Mouse (Mus musculus) c-Kit-negative CD71-positive TER-119-positive erythroid progenitor cells, embryonic 14.5 days (primary cell): ENCODE data around the gene Acox3.

Experiments
- DNase-seq: peaks from one replicate; pipeline ENCODE4 v3.0.0-alpha.2; 2013; ENCODE audit warnings: low read depth, low spot score

The Acox3 gene

DNA sequence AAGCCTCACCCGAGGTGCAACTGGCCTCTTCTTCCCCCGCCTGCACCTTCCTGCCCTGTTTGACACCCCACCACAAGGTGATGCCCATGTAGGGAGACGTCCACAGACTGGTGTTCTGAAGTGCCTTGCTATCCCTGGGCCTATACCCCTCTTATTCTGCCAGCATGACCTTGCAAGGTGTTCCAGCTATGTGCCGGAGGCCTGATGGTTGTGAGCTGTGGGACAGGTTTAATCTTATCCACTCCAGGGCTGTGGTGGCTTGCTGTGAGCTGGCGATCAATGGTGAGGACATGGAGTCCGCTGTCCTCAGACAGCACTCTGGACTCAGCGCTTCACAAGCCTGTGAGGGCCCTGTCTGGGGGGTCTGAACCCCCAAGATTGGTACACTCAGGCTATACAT, 27.5 kb downstream of the Acox3 start:
- no peak for DNase-seq

DNA sequence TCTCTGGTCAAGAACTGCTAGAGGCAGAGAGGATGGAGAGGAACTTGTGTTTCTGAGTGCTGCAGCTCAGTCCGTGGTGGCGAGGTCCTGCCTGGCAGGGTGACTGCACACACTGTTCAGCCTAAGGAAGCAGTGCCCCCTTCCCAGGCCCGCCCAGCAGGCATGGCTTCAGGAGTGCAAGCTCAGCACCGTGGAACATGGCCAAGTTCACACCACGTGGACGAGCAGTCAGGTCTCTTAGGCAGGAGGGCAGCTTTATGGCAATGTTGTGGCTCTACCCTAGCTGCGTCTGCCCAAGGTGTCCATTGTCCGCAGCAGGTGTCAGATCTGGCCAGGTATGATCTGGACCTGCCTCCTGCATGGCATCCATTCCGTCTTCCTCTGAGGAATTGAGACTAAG, 28.3 kb downstream of the Acox3 start:
- no peak for DNase-seq

DNA sequence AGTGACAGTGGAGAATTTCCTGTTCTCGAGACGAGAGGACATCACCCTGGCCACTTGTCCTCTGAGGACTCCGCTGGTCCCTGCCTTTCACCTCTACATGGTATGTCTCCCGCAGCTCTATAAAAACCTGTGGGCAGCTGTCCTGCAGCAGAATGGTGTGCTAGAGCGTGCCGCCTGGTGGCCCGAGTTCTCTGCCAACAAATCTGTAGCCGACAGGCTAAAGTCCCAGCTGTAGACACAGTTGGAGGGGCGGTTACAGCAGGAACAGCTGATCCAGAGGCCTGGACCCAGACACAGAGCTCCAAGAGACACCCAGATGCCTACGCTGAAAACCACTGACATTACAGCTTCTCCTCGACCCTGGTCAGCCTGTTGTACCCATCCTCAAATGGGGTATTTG, 29.1 kb downstream of the Acox3 start:
- no peak for DNase-seq

GRCm38 (mm10) chr5:35612722-35613121, 29.9 kb downstream of the Acox3 start:
- DNase-seq: no peak

GRCm38 (mm10) chr5:35616943-35617342, 34.1 kb downstream of the Acox3 start:
- no peak for DNase-seq

GRCm38 (mm10) chr5:35621114-35621513, 38.3 kb downstream of the Acox3 start:
- no peak for DNase-seq

- DNase-seq: no peak
Observed at GRCm38 (mm10) chr5:35623831-35624230, 41.0 kb downstream of the Acox3 start.

GRCm38 (mm10) chr5:35624751-35625239, 42.0 kb downstream of the Acox3 start:
- no peak for DNase-seq

GRCm38 (mm10) chr5:35626408-35626807, 43.6 kb downstream of the Acox3 start:
- no peak for DNase-seq

DNA sequence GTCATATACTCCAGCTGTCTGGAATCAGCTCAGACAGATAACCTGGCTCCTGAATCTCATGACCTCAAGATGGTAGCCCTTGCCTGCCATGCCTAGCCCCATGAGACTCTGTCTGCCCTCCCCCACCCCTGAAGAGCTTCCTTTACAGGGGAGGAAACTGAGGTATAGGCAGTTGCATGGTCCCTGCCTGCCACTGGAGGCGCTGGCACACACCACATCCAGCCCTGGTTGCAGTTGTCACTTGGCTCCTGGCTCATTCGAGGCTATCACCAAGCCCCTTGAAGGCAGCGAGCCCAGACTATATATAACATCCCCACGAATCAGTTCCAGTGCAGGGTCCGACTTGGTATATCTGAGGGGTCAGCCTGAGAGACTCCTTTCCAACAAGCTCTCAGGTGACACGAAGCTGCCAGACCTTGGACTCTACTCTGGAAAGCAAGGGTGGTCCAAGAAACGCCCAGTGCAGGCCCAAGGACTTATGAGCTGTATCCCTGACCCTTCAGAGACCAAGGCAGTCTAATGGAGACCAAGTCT, 44.5 kb downstream of the Acox3 start:
- DNase-seq: no peak

DNA sequence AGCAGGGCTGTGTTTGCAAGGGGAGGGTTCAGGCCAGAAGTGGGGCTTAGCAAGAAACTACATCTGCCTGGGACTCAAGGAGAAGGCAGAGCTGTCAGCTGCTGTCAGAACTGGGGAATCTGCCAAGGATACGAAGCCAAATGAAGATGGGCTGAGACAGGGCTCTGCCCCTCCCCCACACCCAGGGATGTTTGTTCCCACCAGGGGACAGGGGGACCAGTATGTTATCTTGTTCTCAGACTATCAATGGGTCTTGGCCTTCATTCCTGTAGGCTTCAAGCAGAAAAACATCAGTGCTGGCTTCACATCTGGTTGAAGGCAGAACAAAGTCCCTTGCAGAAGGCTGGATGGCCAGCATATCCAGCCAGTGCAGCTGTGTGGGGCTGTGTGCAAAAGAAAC, 45.8 kb downstream of the Acox3 start:
- DNase-seq: no peak

- no peak for DNase-seq
Observed at GRCm38 (mm10) chr5:35629333-35629732, 46.5 kb downstream of the Acox3 start.

DNA sequence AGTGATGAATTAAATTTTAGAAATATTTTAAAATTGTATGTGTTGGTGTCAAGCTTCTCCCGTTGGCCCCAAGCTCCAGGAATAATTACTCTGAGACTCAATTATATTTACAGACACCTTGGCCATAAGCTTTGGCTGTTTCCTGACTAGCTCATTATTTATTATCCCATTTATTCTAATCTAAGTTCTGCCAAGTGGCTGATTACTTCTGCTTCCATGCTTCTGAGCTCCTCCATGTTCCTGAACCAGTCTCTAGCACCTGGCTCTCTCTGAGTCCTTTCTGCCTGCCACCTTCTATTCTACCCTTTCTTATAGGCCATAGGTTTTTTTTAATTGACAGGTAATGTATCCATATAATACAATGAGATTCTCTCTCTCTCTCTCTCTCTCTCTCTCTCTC, 47.9 kb downstream of the Acox3 start:
- no peak for DNase-seq

- DNase-seq: no peak
Observed at GRCm38 (mm10) chr5:35631224-35631623, 48.4 kb downstream of the Acox3 start.

GRCm38 (mm10) chr5:35631755-35632154, 48.9 kb downstream of the Acox3 start:
- no peak for DNase-seq

DNA sequence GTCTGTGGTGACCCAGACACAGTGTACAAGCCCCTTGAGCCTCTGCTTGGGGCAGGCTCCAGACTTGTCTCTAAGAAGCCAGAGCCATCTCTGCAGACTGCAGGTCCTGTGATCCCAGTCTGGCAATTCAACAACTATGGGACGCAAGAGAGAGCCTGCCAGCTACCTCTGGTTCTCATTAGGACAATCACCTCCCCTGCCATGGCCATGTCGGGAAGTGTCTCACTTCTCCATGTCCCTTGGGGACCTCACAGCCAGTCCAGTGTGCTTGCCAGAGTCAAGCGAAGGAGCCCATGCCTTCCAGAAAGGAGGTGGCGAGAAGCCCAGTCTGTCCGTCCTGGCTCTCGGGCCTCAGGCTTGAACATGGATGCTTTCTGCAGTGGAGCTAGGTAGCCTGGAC, 50.0 kb downstream of the Acox3 start:
- DNase-seq: no peak

DNA sequence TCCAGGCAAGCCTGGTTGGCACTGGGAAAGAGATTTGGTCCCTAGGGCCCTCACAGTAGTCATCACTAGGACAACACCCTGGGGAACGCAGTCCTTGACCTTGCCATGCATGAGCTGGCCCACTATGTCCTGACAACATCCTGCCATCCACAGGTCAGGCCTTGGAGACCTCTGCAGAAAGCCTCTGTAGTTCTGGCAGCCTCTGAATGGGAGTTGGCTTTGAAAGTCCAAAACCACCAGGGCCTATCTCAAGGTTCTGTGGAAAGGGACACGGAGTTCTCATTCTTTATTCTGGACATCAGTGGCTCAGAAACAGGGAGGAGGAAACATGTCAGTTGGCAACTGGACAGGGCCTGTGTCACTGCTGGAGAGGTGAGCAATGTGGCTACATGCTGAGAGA, 53.2 kb downstream of the Acox3 start:
- DNase-seq: no peak

- no peak for DNase-seq
Observed at GRCm38 (mm10) chr5:35641961-35642584, 59.2 kb downstream of the Acox3 start.

DNA sequence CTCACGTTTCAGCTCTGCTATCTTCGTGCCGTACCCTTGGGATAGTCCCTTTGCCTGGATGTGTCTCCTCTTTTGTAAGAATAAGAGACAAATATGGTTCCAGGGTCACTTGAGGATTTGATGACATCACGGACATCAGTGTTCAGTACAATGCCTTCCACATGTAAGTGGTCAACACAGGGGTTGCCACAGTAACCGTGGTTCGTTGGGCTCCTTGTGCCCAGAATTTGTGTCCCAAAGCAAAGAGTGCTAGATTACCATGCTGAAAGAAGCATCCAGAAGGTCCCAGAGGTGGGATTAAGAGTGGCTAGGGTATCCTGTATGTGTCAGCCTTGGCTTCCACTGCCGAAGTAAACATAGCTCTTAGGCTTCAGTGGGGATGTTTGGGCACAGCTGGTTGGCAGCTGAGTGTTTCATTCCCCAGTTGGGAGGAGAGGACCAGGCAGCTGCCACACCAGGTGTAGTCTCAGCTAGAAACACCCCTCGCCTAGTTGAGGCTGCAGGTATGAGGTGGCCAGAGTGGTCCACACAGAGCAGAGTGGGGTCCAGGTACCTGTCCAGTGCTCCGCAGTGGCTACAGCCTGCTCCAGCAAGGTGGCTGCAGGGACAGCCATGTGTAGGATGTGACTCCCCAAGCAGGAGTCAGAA, 60.7 kb downstream of the Acox3 start:
- no peak for DNase-seq

GRCm38 (mm10) chr5:35644082-35644481, 61.2 kb downstream of the Acox3 start:
- no peak for DNase-seq

GRCm38 (mm10) chr5:35645938-35646493, 63.2 kb downstream of the Acox3 start:
- no peak for DNase-seq

- no peak for DNase-seq
Observed at GRCm38 (mm10) chr5:35646927-35647326, 64.1 kb downstream of the Acox3 start.

DNA sequence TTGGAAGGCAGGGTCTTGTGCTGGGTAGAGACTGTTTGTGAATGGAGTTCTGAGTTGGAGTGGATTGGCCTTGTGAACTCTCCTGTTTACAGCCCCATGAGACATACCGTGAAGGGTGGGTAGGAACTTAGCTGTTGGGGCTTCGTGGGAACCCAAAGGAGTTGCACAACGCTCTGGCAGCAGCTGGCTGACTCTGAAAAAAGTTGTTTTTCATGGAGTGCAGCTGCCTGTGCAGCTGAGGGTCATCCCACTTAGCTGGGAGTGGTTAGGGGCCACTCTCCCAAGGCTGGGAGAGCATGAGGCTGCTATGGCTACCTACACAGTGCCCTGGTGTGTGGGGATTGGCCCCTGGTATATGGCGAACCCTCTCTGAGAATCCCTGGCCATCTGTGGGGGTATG, 64.7 kb downstream of the Acox3 start:
- DNase-seq: no peak
